Mouse (Mus musculus): ENCODE measurements around the gene Spice1. TPM values are rescaled to one million over a fixed set of nuclear protein-coding genes. Genes with fewer than 3 reads are reported as not detected.

The Spice1 gene
- polyA plus RNA-seq, 1 experiment from 2014 or later, result 14.9 TPM

GRCm38 (mm10) chr16:44331995-44332860, 14.7 kb upstream of the Spice1 start:
- Histone ChIP-seq H3K27me3 (peaks cover 44% of the 10 kb centered on the region), H3K4me1 (replicated peaks) (peaks cover 20% of the 10 kb centered on the region), H3K4me2 (replicated peaks) (peak overlapping the region; percentile 98), H3K27ac (no peak overlapping the region), H3K9me3 (no peaks in the 10 kb centered on the region), H3K9ac (replicated peaks) (peak overlapping the region; percentile 78), H3K36me3 (no peaks in the 10 kb centered on the region), H3K4me3 (replicated peaks) (peak overlapping the region; percentile 72)
- under 1% methylated on average over 57 of the region's 60 CpGs for WGBS
- peak; percentile 80 for ATAC-seq

- WGBS, result 7% methylated on average over 15 of the region's 15 CpGs
- Histone ChIP-seq H3K27ac (no peak within 1 kb of the TSS), H3K9ac (replicated peaks) (peak within 1 kb of the TSS; percentile 78), H3K9me3 (no peaks in the 10 kb centered on the region), H3K4me1 (replicated peaks) (peaks cover 20% of the 10 kb centered on the region), H3K4me3 (replicated peaks) (peak within 1 kb of the TSS; percentile 72), H3K27me3 (peaks cover 44% of the 10 kb centered on the region), H3K36me3 (no peaks in the 10 kb centered on the region), H3K4me2 (replicated peaks) (peak within 1 kb of the TSS; percentile 98)
- peak; percentile 32; the same call in 1 of the 2 replicates for ATAC-seq
Measured at GRCm38 (mm10) chr16:44332861-44333284, 14.0 kb upstream of the Spice1 start, which contains the start of gene Sidt1. Gene Sidt1 (minus strand): TSS chr16:44333196.

- Histone ChIP-seq H3K36me3 (no peaks in the 10 kb centered on the region), H3K27ac (no peak overlapping the region), H3K27me3 (peaks cover 23% of the 10 kb centered on the region), H3K4me3 (replicated peaks) (no peak overlapping the region), H3K4me2 (replicated peaks) (no peak overlapping the region), H3K9ac (replicated peaks) (no peak overlapping the region), H3K4me1 (replicated peaks) (peaks cover 7% of the 10 kb centered on the region), H3K9me3 (no peaks in the 10 kb centered on the region; the same call in 1 of the 2 replicates)
- no peak for ATAC-seq
Measured at GRCm38 (mm10) chr16:44337541-44337940, 9.4 kb upstream of the Spice1 start.

GRCm38 (mm10) chr16:44349801-44350397, 3.0 kb downstream of the Spice1 start:
- WGBS, result 88% methylated on average over 4 of the region's 4 CpGs

GRCm38 (mm10) chr16:44356291-44356690, 9.4 kb downstream of the Spice1 start:
- no peaks in the 10 kb centered on the region for H3K9me3 ChIP-seq
- WGBS, result 83% methylated on average over 7 of the region's 7 CpGs
- ATAC-seq, result no peak

More at GRCm38 (mm10) chr16:44349801-44350397, 3.0 kb downstream of the Spice1 start:
- no peak overlapping the region for H3K27ac ChIP-seq
- no peak overlapping the region for H3K9ac ChIP-seq (replicated peaks)
- ATAC-seq, result no peak
- no peak overlapping the region for H3K4me3 ChIP-seq (replicated peaks)
- H3K4me1 ChIP-seq (replicated peaks), result peaks cover 11% of the 10 kb centered on the region
- no peaks in the 10 kb centered on the region for H3K27me3 ChIP-seq
- no peaks in the 10 kb centered on the region for H3K9me3 ChIP-seq
- H3K4me2 ChIP-seq (replicated peaks), result no peak overlapping the region
- no peaks in the 10 kb centered on the region for H3K36me3 ChIP-seq

GRCm38 (mm10) chr16:44357571-44358268, 10.8 kb downstream of the Spice1 start:
- no peak overlapping the region for H3K27ac ChIP-seq
- ATAC-seq, result no peak
- no peaks in the 10 kb centered on the region for H3K4me1 ChIP-seq (replicated peaks)
- no peaks in the 10 kb centered on the region for H3K27me3 ChIP-seq
- WGBS, result 74% methylated on average over 4 of the region's 4 CpGs
- no peaks in the 10 kb centered on the region for H3K9me3 ChIP-seq
- no peak overlapping the region for H3K4me3 ChIP-seq (replicated peaks)
- no peak overlapping the region for H3K9ac ChIP-seq (replicated peaks)
- H3K36me3 ChIP-seq, result peaks cover 18% of the 10 kb centered on the region; the same call in 1 of the 2 replicates
- H3K4me2 ChIP-seq (replicated peaks), result no peak overlapping the region

More at GRCm38 (mm10) chr16:44356291-44356690, 9.4 kb downstream of the Spice1 start:
- Histone ChIP-seq H3K36me3 (peaks cover 10% of the 10 kb centered on the region; the same call in 1 of the 2 replicates), H3K27ac (no peak overlapping the region), H3K27me3 (no peaks in the 10 kb centered on the region), H3K4me2 (replicated peaks) (no peak overlapping the region), H3K4me1 (replicated peaks) (no peaks in the 10 kb centered on the region), H3K4me3 (replicated peaks) (no peak overlapping the region), H3K9ac (replicated peaks) (no peak overlapping the region)

- H3K27me3 ChIP-seq, result no peaks in the 10 kb centered on the region
- no peak overlapping the region for H3K4me2 ChIP-seq (replicated peaks)
- ATAC-seq, result no peak
- no peaks in the 10 kb centered on the region for H3K9me3 ChIP-seq
- no peaks in the 10 kb centered on the region for H3K4me1 ChIP-seq (replicated peaks)
- H3K4me3 ChIP-seq (replicated peaks), result no peak overlapping the region
- H3K27ac ChIP-seq, result no peak overlapping the region
- H3K36me3 ChIP-seq, result peaks cover 24% of the 10 kb centered on the region; the same call in 1 of the 2 replicates
- H3K9ac ChIP-seq (replicated peaks), result no peak overlapping the region
- WGBS, result 91% methylated on average over 10 of the region's 10 CpGs
Measured at GRCm38 (mm10) chr16:44361921-44362890, 15.3 kb downstream of the Spice1 start.

- H3K27me3 ChIP-seq, result no peaks in the 10 kb centered on the region
- H3K4me3 ChIP-seq (replicated peaks), result no peak overlapping the region
- WGBS, result 93% methylated on average over 7 of the region's 7 CpGs
- H3K9me3 ChIP-seq, result no peaks in the 10 kb centered on the region
- H3K9ac ChIP-seq (replicated peaks), result no peak overlapping the region
- no peak overlapping the region for H3K27ac ChIP-seq
- no peaks in the 10 kb centered on the region for H3K4me1 ChIP-seq (replicated peaks)
- H3K4me2 ChIP-seq (replicated peaks), result no peak overlapping the region
- H3K36me3 ChIP-seq, result peaks cover 26% of the 10 kb centered on the region
- ATAC-seq, result no peak
Measured at GRCm38 (mm10) chr16:44365522-44365921, 18.6 kb downstream of the Spice1 start.

- Histone ChIP-seq H3K27me3 (no peaks in the 10 kb centered on the region), H3K4me3 (replicated peaks) (no peak overlapping the region), H3K36me3 (peaks cover 24% of the 10 kb centered on the region), H3K9me3 (no peaks in the 10 kb centered on the region), H3K27ac (no peak overlapping the region), H3K4me2 (replicated peaks) (no peak overlapping the region), H3K9ac (replicated peaks) (no peak overlapping the region), H3K4me1 (replicated peaks) (no peaks in the 10 kb centered on the region)
- 94% methylated on average over 4 of the region's 4 CpGs for WGBS
- no peak for ATAC-seq
Measured at GRCm38 (mm10) chr16:44375459-44375858, 28.5 kb downstream of the Spice1 start.

GRCm38 (mm10) chr16:44380006-44380405, 33.1 kb downstream of the Spice1 start:
- 70% methylated on average over 4 of the region's 4 CpGs for WGBS

GRCm38 (mm10) chr16:44381578-44381977, 34.7 kb downstream of the Spice1 start:
- no peak for ATAC-seq
- H3K27me3 ChIP-seq, result no peaks in the 10 kb centered on the region
- no peak overlapping the region for H3K27ac ChIP-seq
- peaks cover 12% of the 10 kb centered on the region for H3K4me1 ChIP-seq (replicated peaks)
- 7% methylated on average over 5 of the region's 5 CpGs for WGBS
- H3K9me3 ChIP-seq, result no peaks in the 10 kb centered on the region
- no peak overlapping the region for H3K9ac ChIP-seq (replicated peaks)
- no peak overlapping the region for H3K4me2 ChIP-seq (replicated peaks)
- peaks cover 21% of the 10 kb centered on the region for H3K36me3 ChIP-seq
- H3K4me3 ChIP-seq (replicated peaks), result no peak overlapping the region

More at GRCm38 (mm10) chr16:44380006-44380405, 33.1 kb downstream of the Spice1 start:
- no peaks in the 10 kb centered on the region for H3K9me3 ChIP-seq
- no peak overlapping the region for H3K4me3 ChIP-seq (replicated peaks)
- H3K36me3 ChIP-seq, result peaks cover 21% of the 10 kb centered on the region
- peaks cover 12% of the 10 kb centered on the region for H3K4me1 ChIP-seq (replicated peaks)
- no peak for ATAC-seq
- H3K27ac ChIP-seq, result no peak overlapping the region
- no peaks in the 10 kb centered on the region for H3K27me3 ChIP-seq
- no peak overlapping the region for H3K9ac ChIP-seq (replicated peaks)
- H3K4me2 ChIP-seq (replicated peaks), result no peak overlapping the region
